Mouse (Mus musculus): Measurements from ENCODE around the gene Srsf2.

DNA sequence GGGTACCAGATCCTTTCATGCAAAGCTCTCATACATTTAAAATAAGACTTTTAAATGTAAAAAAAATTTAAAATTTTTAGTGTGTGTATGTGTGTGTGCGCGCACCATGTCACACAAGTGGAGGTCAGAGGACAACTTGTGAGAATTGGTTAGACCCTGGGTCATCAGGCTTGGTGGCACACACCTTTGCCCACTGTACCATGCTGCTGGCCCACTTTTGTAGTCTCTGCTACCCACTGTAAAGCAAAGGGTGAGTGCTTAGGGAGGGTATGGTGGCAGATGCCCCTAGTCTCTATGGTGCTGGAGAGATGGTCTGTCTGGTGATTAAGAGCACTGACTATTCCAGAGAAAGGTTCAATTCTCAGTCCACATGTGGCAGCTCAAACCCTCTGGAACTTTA is 29.6 kb downstream of the Srsf2 start:
- TF ChIP-seq CTCF (IDR thresholded peaks at IDR 0.05; ENCODE audit: extremely low read depth, insufficient read depth, low read length) (no peak), POLR2A (IDR thresholded peaks at IDR 0.05; ENCODE audit: extremely low read depth, insufficient read depth, low read length) (no peak)

Data from cortical plate, adult 2 months (tissue).